Mouse (Mus musculus): ENCODE measurements around the gene Pecam1. TPM values are rescaled to one million over a fixed set of nuclear protein-coding genes. Genes with fewer than 3 reads are reported as not detected.

Pecam1 gene
- polyA plus RNA-seq, 1 experiment, result not detected

- no peak for TF ChIP-seq GATA1 (IDR thresholded peaks at IDR 0.05; ENCODE audit: low read length)
Measured at GRCm38 (mm10) chr11:106658051-106658880, 92.2 kb downstream of the Pecam1 start.

DNA sequence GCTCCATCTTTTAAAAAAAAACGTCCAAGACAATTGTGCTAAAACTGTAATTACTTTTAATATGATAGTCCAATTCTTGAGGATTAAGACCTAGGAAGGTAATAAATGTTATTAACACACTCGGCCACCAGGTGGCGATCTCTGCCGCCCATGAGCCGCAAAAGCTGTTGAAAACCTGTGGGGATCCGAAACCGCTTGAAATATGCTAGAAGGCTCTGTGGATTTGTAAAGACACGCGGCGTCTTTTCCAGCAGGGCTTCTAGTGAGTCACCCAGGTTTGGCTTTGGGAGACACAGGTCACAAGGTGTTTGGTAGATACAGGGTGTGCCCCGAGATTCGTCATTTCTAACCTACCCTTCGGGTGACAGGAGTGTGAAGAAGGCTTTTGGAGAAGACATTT lies 102.1 kb downstream of the Pecam1 start:
- TF ChIP-seq GATA1 (IDR thresholded peaks at IDR 0.05; ENCODE audit: low read length), result no peak

DNA sequence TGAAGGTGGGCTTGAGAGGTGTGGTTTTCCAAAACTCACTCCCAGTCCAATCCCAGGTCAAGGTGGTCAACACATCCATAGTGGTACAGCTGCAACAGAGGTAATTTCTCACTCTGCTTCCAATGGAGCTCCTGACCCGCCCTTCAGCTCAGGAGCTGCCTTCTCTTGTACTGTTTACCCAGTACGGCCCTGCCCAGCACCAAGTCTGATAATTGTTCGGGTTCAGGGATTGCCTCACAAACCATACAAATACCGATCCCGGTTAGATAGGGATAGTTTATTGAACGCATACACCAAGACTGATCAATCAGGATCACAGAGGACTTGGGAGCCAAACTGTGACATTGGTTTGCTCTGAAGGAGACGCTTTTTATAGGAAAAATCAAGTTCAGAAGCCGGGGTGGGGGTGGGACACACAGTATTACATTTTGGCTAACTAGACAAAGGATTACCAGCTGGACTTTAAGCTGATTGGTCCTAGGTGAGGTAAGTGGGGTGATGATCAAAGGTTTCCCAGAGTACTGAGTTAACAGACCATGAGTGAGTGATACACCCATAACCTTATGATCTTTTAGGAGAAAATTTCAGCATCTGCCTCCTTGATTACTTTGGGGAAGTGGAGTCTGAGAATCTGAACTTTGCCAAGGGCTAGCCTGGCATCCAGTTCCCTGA lies 107.3 kb downstream of the Pecam1 start:
- no peak for TF ChIP-seq GATA1 (IDR thresholded peaks at IDR 0.05; ENCODE audit: low read length)

DNA sequence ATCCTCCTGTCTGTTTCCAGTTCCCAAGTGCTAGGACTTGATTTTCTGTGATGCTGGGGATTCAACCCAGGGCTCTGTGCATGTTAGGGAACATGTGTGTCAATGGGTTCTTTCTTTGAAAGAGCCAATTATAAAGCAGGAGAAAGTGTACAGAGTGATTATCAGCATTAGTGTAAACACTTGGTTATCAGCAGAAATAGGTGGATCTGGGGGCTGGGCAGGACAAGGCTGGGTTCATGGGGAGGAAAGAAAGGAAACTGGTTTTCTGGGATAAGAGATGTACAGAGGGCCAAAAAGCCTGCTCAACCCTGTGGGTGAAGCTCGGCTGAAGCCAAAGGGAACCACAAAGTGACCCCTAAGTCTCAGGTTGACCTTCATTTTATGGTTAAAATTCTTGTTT lies 108.8 kb downstream of the Pecam1 start:
- no peak for TF ChIP-seq GATA1 (IDR thresholded peaks at IDR 0.05; ENCODE audit: low read length)

DNA sequence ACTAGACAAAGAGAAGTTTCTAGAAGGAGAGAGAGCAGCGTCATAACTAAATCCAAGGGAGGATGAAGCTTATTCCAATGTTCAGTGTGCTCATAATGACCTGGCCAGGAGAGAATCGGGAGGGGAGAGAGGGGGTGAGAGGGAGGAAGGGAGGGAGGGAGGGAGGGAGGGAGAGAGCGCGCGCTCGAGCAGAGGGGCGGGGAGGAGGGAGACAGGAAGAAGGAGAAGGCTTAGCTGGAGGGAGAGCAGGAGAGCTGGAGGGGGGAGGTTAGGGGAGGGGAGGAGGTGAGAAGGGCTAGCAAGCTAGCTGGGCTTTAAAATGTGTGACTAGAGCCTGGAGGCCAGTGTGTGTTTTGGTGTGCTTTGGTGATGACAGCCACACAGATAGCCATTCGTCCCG lies 110.4 kb downstream of the Pecam1 start:
- no peak for TF ChIP-seq GATA1 (IDR thresholded peaks at IDR 0.05; ENCODE audit: low read length)

DNA sequence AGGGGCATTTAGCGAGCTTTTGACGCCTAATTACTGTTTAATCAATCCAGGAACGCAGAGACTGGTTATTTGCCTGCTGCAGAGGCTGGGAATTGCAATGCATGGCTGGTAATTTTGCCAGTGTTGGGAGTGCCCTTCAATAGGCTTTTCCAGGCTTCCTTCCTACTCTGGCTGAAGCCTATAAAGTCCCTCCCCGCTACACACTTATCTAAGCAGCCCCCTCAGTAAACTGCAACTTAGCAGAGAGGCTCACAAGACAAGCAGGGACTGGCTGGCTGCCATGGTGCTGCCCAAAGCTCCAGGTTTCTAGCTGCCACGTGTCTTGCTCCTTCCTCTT lies 111.1 kb downstream of the Pecam1 start:
- TF ChIP-seq GATA1 (IDR thresholded peaks at IDR 0.05; ENCODE audit: low read length), result no peak

- TF ChIP-seq GATA1 (IDR thresholded peaks at IDR 0.05; ENCODE audit: low read length), result no peak
Measured at GRCm38 (mm10) chr11:106638551-106639355, 111.7 kb downstream of the Pecam1 start.

- TF ChIP-seq GATA1 (IDR thresholded peaks at IDR 0.05; ENCODE audit: low read length), result no peak
Measured at GRCm38 (mm10) chr11:106637754-106638153, 112.7 kb downstream of the Pecam1 start.

GRCm38 (mm10) chr11:106635946-106636345 lies 114.5 kb downstream of the Pecam1 start:
- no peak for TF ChIP-seq GATA1 (IDR thresholded peaks at IDR 0.05; ENCODE audit: low read length)

DNA sequence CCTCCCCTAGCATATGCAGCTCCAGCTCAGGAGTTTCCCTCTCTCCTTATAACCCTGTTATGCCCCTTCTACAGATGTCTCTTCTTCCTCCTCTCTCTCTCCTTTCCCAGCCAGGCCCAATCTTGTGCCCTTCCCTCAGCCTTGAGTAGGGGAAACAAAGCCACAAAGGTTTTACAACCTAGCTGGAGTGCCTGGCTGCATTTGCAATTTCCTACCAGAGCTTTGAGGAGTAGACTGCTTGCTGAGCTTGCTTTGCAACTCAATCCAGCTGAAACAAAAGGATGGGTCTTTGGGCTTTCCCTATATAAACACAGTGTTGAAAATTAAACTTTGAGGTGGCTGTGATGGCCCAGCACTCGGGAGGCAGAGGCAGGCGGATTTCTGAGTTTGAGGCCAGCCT lies 117.0 kb downstream of the Pecam1 start:
- no peak for TF ChIP-seq GATA1 (IDR thresholded peaks at IDR 0.05; ENCODE audit: low read length)

DNA sequence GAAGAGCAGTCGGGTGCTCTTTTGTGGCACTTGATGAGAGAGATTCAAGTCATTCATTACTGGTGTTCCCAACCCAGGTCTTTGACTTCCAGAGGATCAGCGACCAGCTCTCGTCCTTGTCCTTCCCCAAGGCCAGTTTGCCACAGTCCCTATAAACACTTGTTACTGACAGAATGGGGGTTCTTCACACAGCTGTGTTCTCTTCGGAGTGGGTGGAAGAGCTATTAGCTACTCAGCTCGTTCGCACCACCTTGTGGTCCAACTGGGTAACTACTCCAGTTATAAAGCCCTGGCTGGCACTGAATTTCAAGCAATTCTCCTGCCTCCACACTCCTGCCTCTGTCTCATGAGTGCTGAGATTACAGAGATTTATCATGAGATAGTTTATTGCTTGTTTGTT lies 122.7 kb downstream of the Pecam1 start:
- TF ChIP-seq GATA1 (IDR thresholded peaks at IDR 0.05; ENCODE audit: low read length), result no peak

- no peak for TF ChIP-seq GATA1 (IDR thresholded peaks at IDR 0.05; ENCODE audit: low read length)
Measured at GRCm38 (mm10) chr11:106625577-106625976, 124.9 kb downstream of the Pecam1 start.

- no peak for TF ChIP-seq GATA1 (IDR thresholded peaks at IDR 0.05; ENCODE audit: low read length)
Measured at GRCm38 (mm10) chr11:106623629-106624028, 126.8 kb downstream of the Pecam1 start.

- TF ChIP-seq GATA1 (IDR thresholded peaks at IDR 0.05; ENCODE audit: low read length), result no peak
Measured at GRCm38 (mm10) chr11:106622056-106622455, 128.4 kb downstream of the Pecam1 start.

DNA sequence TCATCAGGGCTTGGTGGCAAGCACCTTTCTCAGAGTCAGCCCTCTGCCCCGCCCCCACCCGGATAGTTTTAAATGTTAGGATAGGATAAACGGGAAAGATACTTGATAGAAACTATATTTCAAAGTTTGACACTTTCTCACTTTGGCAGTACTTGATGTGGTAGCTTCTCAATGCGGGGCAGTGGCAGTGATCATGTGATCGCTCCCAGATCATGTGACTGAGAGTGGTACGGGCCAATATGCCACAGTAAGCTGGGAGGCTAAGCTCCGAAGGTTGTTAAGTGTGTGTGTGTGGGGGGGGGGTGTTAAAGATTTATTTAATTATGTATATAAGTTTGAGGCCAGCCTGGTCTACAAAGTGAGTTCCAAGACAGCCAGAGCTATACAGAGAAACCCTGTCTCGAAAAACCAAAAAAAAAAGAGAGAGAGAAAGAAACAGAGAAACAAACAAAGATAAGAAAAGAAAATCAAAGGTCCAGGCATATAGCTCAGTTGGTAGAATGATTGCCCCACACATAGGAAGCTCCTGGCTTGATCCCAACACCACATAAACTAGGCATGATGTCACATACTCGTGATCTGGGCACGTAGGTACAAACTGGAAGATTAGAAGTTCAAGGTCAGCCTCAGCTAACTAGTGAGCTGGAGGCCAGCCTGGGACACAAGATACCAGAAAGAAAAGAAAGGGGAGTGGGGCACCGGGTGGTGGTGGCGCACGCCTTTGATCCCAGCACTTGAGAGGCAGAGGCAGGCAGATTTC lies 132.4 kb downstream of the Pecam1 start:
- TF ChIP-seq GATA1 (IDR thresholded peaks at IDR 0.05; ENCODE audit: low read length), result no peak
